Mouse (Mus musculus) heart, postnatal 36 days (tissue): ENCODE data around the gene Trabd2b. TPM values are rescaled to one million over a fixed set of nuclear protein-coding genes. Genes with fewer than 3 reads are reported as not detected.

Source experiments
- DNase-seq, 2 experiments: peaks; one replicate each; pipeline ENCODE4 v3.0.0; 2021 to 2022
- intact Hi-C: fragments of 180-260 bp; cut with DNase I; formaldehyde crosslinking; loops from one replicate; pipeline ENCODE4 v1.15.1; 2025
- total RNA-seq, 2 experiments: library from RNA; stranded (reverse); gene quantifications; 2 replicates each; pipeline ENCODE4 v1.2.3; 2021

The Trabd2b gene
- total RNA-seq, 2 experiments from 2014 or later = 53.1 to 71.5 TPM

- intact Hi-C loops = no loop called here
- no peak for DNase-seq
Measured at GRCm38 (mm10) chr4:114484173-114484572, 77.6 kb downstream of the Trabd2b start.

GRCm38 (mm10) chr4:114485996-114486395 is 79.5 kb downstream of the Trabd2b start:
- no peak for DNase-seq
- intact Hi-C loops = no loop called here

- intact Hi-C loops = no loop called here
- no peak for DNase-seq
Measured at GRCm38 (mm10) chr4:114486885-114487531, 80.5 kb downstream of the Trabd2b start.

- no peak for DNase-seq
- intact Hi-C loops = no loop called here
Measured at GRCm38 (mm10) chr4:114487701-114488100, 81.2 kb downstream of the Trabd2b start.

- no peak for DNase-seq
- intact Hi-C loops = no loop called here
Measured at GRCm38 (mm10) chr4:114492157-114492556, 85.6 kb downstream of the Trabd2b start.

GRCm38 (mm10) chr4:114494035-114494434 is 87.5 kb downstream of the Trabd2b start:
- DNase-seq = no peak
- intact Hi-C loops = no loop called here

- DNase-seq = peak in 1 of 2 experiments; percentile 30
- intact Hi-C loops = no loop called here
Measured at GRCm38 (mm10) chr4:114495688-114496426, 89.3 kb downstream of the Trabd2b start.

- no peak for DNase-seq
- intact Hi-C loops = no loop called here
Measured at GRCm38 (mm10) chr4:114499650-114500049, 93.1 kb downstream of the Trabd2b start.

- no peak for DNase-seq
- intact Hi-C loops = no loop called here
Measured at GRCm38 (mm10) chr4:114500317-114500716, 93.8 kb downstream of the Trabd2b start.

- intact Hi-C loops = no loop called here
- DNase-seq = no peak
Measured at GRCm38 (mm10) chr4:114501048-114501447, 94.5 kb downstream of the Trabd2b start.

GRCm38 (mm10) chr4:114501611-114502010 is 95.1 kb downstream of the Trabd2b start:
- intact Hi-C loops = no loop called here
- no peak for DNase-seq

GRCm38 (mm10) chr4:114504227-114505041 is 97.9 kb downstream of the Trabd2b start:
- intact Hi-C loops = no loop called here
- no peak for DNase-seq

GRCm38 (mm10) chr4:114509601-114510000 is 103.1 kb downstream of the Trabd2b start:
- intact Hi-C loops = no loop called here
- no peak for DNase-seq

- no peak for DNase-seq
- intact Hi-C loops = no loop called here
Measured at GRCm38 (mm10) chr4:114511649-114512048, 105.1 kb downstream of the Trabd2b start.

GRCm38 (mm10) chr4:114513149-114513548 is 106.6 kb downstream of the Trabd2b start:
- intact Hi-C loops = no loop called here
- DNase-seq = no peak

GRCm38 (mm10) chr4:114515330-114515771 is 108.8 kb downstream of the Trabd2b start:
- peak in 1 of 2 experiments; percentile 35 for DNase-seq
- intact Hi-C loops = no loop called here

- intact Hi-C loops = no loop called here
- DNase-seq = peak in 1 of 2 experiments; percentile 25
Measured at GRCm38 (mm10) chr4:114516651-114517050, 110.1 kb downstream of the Trabd2b start.

GRCm38 (mm10) chr4:114518061-114518460 is 111.5 kb downstream of the Trabd2b start:
- intact Hi-C loops = no loop called here
- DNase-seq = no peak

GRCm38 (mm10) chr4:114518571-114518970 is 112.0 kb downstream of the Trabd2b start:
- DNase-seq = no peak
- intact Hi-C loops = no loop called here

GRCm38 (mm10) chr4:114519321-114519720 is 112.8 kb downstream of the Trabd2b start:
- intact Hi-C loops = no loop called here
- no peak for DNase-seq

GRCm38 (mm10) chr4:114519966-114520365 is 113.4 kb downstream of the Trabd2b start:
- DNase-seq = no peak
- intact Hi-C loops = no loop called here
